Mouse (Mus musculus): ENCODE data around the gene Gtf2f2.

DNA sequence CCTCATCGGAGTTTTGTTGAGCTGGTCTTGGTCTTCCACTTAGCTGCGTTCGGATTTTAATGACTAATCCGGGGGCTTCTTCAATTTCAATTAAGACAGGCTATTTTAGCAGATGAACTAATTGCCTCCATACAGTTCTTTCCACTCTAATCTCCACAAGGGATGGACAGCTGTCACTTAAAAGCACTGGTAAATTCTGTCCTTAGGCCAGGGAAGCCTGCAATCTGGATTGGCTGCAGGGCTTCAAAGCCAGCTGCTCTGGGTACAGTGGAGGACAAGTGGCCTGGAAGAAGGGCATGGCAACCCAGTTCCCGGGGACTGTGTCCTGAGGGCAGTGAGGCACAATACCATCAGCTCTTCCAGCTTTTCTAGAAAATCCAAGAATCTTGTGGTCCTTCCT is 139.6 kb downstream of the Gtf2f2 start:
- TF ChIP-seq SIN3A (IDR thresholded peaks at IDR 0.05; ENCODE audit: low read length) = no peak
- no peak for TF ChIP-seq CTCF (IDR thresholded peaks at IDR 0.05 in 2 of 3, conservative IDR thresholded peaks at IDR 0.05 in 1 of 3; ENCODE audit: control insufficient read depth in 1 of 3, insufficient read depth in 1 of 3, low read depth in 2 of 3, low read length in 3 of 3, poor library complexity in 1 of 3, severe bottlenecking in 1 of 3)

Measured in MEL (cell line).